Mouse (Mus musculus) thymus, postnatal 25 days (tissue): ENCODE measurements around the gene Itga9.
A peak's percentile ranks its signal among the peaks of the same experiment; 100 is the strongest.

Experiments
- DNase-seq: peaks from one replicate; pipeline ENCODE4 v3.0.0; 2022

Gene Itga9

GRCm38 (mm10) chr9:118607701-118608401 lies 1.4 kb downstream of the Itga9 start:
- no peak for DNase-seq

DNA sequence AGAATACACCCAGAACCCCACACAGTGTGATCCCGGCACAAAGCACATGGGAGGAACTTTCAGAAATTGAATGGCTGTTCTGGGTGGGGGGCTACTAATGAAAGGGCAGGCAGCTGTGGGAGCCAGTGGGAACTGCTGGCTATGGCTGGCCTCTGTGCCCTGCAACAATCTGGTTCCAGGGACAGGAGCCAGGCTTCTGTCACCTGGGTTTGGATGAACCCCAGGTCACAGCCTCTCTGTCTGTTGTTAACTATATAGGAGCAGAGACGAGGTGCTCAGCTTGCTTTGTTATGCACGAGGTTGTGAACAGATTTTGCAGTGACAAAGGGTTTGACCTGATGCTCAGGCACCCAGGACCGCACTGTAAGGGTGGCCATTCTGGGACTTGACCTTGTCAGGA lies 2.1 kb downstream of the Itga9 start:
- DNase-seq, result no peak

- peak; percentile 56 for DNase-seq
Observed at GRCm38 (mm10) chr9:118610060-118610459, 3.6 kb downstream of the Itga9 start.

- DNase-seq, result no peak
Observed at GRCm38 (mm10) chr9:118611111-118611541, 4.6 kb downstream of the Itga9 start.

GRCm38 (mm10) chr9:118611958-118612581 lies 5.6 kb downstream of the Itga9 start:
- DNase-seq, result peak; percentile 35

DNA sequence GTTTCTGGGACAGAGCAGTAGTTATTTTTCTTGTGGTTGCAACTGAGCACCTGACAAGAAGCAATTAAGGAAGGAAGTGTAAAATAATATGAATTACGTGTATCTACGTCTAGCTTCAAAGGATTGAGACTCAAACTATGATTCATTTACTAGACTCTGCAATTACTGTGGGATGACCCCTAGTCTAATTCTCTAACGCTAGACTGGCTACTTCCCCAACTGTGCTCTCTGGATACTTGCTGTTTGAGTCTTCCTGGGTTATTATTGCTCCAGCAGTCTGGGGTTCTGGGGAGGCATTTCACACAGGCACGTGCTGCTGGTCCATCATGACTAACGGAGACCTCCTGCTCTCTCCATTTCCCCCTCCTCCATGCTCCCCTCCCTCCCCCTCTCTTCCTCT lies 10.7 kb downstream of the Itga9 start:
- no peak for DNase-seq

DNA sequence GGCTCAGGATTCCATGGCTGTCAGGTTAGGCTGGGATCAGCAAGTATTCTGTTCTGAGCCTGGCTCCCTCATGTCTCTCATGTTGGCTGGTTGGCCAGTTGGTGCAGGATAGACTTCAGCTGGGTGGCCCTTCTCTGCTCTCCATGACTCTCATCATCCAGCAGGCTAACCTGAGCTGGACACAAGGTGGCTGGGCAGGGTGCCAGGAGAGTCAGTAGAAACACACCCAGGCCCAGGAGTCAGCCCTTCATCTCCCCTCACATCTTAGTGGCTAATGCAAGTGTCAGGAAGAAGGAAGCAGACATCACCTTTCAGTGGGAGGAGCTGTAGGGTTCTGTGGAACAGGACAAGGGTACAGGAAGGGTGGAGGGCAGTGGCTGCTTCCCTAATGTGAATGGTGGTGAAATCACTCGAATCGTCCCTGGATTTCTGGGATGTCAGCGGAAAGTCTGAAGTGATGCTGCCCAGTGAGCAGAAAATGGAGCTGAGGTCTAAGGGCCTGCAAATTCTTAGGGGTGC lies 12.3 kb downstream of the Itga9 start:
- no peak for DNase-seq

- DNase-seq, result no peak
Observed at GRCm38 (mm10) chr9:118620807-118621206, 14.3 kb downstream of the Itga9 start.

DNA sequence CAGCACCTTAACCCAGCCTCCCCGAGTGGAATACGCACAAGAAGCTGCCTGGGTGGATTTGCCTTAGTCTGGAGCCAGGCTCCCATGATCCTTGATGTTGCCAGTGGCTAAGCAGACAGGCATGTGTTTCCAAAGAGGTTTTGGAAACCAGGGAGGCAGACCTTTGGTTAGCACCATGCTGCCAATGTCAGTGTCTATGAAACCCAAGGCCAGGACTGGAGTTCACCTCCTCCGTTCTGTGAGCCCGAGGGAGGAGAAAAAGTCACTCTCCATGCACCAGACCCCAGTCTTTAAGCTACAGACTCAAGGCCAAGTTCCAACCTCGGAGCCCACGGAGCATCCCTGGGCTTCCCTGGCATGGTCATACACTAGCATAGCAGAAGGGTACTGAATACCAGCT lies 15.2 kb downstream of the Itga9 start:
- no peak for DNase-seq

DNA sequence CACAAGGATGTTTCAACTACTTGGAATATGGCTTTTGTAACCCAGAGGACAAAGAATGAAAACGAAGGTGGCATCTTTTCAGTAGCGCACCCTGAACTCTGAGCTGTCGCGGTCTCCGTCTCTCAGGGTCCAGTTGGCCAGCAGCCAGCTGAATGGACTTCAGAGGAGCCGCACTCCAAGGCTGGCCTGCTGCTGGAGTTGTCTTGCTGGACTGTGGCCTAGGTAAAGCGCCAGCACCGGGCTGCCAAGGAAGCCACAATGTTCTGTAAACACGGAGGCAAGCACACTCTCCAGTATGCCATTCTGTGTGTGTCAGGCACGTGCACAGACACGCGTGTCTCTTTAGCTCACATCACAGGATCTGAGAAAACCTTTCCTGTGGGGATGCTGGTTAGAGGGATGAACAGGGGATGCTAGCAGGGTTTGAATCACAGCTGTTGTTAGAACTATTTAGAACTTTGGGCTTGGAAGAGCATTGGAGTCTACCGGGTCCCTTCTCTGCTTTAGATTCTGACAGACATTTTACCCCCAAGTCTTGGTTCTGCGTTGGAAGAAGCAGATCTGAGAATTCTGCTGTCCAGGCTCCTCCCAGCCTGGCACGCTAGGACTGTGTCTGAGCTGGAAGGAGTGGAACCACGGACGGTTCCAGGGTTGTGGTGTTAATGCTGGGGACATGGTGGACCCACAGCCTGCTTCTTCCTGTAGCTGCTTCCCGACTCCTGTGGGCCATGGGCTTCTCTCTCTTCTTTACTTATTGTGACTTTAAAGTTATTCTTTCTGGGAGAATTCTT lies 16.1 kb downstream of the Itga9 start:
- no peak for DNase-seq

DNA sequence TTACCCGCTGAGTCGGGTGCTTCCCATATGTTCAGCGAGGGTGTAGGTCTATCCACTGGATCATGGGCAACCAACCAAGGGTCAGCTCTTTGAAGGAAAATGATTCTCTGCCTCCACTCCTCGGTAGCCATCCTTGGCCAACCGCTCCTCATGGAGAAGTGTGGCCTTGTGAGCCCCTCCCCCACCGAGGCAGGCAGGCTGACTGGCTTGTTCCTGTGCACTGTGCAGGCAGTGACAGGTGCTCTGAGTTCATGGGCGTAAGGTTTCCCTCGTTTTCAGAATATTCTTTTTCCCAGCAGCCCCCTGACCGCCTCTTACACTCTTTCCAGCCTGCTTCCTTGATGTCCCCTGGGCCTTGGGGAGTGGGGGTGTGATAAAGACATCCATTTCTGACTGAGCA lies 17.0 kb downstream of the Itga9 start:
- DNase-seq, result no peak

- no peak for DNase-seq
Observed at GRCm38 (mm10) chr9:118624146-118624545, 17.7 kb downstream of the Itga9 start.

- DNase-seq, result no peak
Observed at GRCm38 (mm10) chr9:118629763-118630379, 23.4 kb downstream of the Itga9 start.

DNA sequence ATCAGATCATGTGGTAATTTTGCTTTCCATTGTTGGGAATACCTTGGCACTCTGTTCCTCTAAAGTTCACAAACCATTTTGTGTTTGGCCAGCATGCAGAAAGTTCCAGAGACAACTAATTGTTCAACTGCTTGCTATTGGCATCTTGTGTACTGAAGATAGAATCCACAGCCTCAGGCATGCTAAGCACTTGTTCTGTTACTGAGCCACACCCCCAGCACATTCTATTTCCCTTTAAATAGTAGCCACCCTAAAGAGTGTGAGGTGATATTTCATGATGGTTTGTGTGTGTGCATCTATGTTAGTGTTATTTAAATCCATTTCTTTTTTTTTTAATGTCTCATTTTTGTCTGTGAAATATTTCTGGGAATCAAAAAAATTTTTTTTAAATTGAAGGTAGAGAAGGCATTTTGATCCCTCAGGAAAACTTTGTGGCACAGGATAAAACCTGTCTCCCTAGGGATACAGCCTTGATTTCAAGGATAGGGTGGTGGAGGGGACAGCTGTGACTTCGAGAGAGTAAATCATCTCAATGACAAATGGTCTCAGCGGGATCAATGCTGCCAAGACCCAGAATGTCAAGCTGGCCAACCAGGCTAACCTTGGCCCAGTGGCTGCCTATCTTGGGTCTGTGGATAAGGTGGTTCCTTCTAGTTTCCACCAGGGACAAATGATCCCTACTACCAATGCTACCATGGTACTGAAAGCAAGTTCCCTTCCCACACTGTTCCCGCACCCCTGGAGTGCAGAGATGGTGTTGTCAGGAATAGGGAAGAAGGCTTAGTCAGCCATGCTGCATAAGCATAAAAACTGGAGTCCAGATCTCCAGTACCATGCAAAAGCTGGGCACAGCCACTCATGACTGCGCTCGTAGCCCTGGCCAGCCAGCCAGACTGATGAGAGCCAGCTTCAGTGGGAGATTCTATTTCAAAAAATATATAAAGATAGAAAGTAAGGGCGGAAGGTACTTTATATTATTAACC lies 25.6 kb downstream of the Itga9 start:
- no peak for DNase-seq

DNA sequence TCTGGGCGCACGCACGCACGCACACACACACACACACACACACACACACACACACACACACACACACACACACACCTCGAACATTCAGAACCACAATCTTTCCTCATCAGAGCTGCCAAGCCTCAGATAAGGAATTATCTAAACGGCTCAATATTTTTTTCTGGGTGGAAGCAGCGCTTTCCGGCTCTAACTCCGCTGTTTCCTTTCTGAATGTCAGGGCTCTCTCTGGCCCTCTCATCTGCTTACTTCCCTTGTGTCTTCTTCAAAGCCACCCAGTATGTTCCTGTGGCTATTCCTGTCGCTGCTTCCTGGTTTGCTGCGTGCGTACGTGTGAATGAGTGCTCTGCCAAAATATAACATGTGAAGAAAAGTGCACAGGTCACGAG lies 26.3 kb downstream of the Itga9 start:
- no peak for DNase-seq

DNA sequence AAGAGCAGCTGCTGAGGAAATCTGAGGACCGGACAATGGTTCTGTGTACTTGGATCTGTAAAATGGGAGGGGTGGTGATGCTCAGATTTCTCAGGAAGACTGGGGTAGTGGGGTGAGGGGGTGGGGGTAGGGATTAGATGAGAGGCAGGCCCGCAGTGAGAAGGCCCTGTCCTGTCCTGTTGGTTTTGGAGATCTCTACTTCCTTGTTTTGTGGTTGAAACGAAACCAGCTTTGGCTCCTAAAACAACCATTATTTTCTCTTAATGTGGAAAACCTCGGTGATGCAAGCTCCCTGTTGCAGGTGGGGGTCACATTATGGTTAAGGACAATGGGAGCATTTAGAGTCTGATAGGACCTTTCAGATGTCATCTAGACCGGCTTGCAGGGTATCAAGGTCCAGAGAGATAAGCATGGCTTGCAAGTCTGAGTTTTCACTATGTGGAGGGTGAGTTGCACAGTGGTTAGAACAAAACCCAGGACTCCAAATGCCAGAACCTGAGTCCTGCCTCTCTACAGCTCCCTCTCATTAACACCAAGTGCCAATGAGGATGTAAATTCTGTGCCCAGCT lies 32.2 kb downstream of the Itga9 start:
- no peak for DNase-seq

GRCm38 (mm10) chr9:118645698-118646355 lies 39.3 kb downstream of the Itga9 start:
- DNase-seq, result no peak

DNA sequence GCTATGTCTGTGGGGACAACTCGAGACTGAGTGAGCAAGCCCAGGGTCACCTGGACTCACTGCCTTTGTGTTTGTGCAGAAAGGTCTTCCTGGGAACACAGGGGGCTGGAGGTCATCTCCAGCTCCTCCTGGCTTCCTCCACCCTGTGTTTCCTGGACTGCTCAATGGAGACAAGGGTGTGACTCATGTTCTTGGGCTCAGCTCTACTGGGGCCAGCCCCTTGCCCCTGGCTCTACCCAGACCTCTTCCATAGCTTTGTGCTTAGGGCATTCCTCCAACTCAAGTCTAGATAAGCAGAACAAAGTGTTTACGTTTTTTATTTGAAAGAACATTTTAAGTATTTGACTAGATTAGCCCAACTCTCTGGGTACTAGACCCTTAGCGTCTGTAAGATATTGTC lies 41.0 kb downstream of the Itga9 start:
- DNase-seq, result no peak

- DNase-seq, result no peak
Observed at GRCm38 (mm10) chr9:118650976-118651375, 44.5 kb downstream of the Itga9 start.

DNA sequence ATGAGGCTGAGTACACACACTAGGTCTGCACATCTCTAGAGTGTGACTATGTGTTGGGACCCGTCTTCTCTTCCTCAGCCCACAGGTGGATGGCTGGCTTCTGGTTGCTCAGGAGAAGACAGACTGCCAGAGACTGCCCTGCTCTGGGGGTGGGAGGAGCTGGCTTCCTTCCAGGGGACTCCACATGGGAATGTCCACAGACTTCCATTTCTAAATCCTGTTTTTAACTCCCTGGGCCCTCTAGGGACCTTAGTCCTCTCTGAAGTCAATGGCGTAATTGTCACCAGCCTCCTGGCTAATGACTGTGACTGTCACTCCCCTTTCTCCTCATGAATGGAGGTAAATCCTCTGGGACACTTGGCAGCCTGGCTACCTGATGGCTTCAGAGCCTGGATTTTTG lies 45.4 kb downstream of the Itga9 start:
- DNase-seq, result no peak

- DNase-seq, result peak; percentile 32
Observed at GRCm38 (mm10) chr9:118653436-118653835, 46.9 kb downstream of the Itga9 start.
